Comparison of ENCODE assay signal across 9 mouse cellular contexts in genomic region chr5:115415111-115416085, GRCm38 (mm10). TPM values are rescaled to one million over a fixed set of nuclear protein-coding genes. Genes with fewer than 3 reads are reported as not detected.
A peak's percentile ranks its signal among the peaks of the same experiment; 100 is the strongest.
DNase-seq lines count a peak whose midpoint lies in the region; ATAC-seq lines count a peak whose summit lies in the region.
"Had no signal": no experiment of that assay in that cellular context is flagged by ENCODE, and none has a peak within 500 bp of the region (broad histone marks: within the 10 kb centered on the region; RNA-seq: fewer than 3 reads in every experiment).

No protein-coding gene starts in this region.

- no peaks in the 10 kb centered on the region for H3K36me3 ChIP-seq in heart, embryonic 16.5 days (ENCODE audit: control insufficient read depth, insufficient read depth)
- no peaks in the 10 kb centered on the region for H3K36me3 ChIP-seq in hindbrain, embryonic 12.5 days

- intact Hi-C loops in heart, postnatal 25 days (cut with DNase I) = no loop called here
- intact Hi-C loops in left cerebral cortex, postnatal 4 days (cut with DNase I) = no loop called here
- intact Hi-C loops in gastrocnemius, postnatal 14 days (cut with DNase I; ENCODE audit: low total_unique reads) = no loop called here

- H3K9me3 ChIP-seq in heart, embryonic 16.5 days (replicated peaks; ENCODE audit: control insufficient read depth, low read length) = no peaks in the 10 kb centered on the region; the same call in none of the 2 replicates
- H3K9me3 ChIP-seq in hindbrain, embryonic 12.5 days (replicated peaks) = 0 out of 2 replicates have a peak, but pooled peaks cover 3% of the 10 kb centered on the region

- H3K4me1 ChIP-seq in heart, embryonic 16.5 days (ENCODE audit: control insufficient read depth, insufficient read depth, low read length) = no peaks in the 10 kb centered on the region
- H3K4me1 ChIP-seq in hindbrain, embryonic 12.5 days = peaks cover 5% of the 10 kb centered on the region

- H3K9ac ChIP-seq in heart, embryonic 16.5 days (ENCODE audit: low read length) = peak overlapping the region; percentile 6; the same call in 1 of the 2 replicates
- 0 out of 2 replicates have a peak overlapping the region, but pooled peaks have one; percentile 6 for H3K9ac ChIP-seq in hindbrain, embryonic 12.5 days

- peak overlapping the region; percentile 39 for H3K4me2 ChIP-seq in heart, embryonic 16.5 days (ENCODE audit: low read depth, low read length)
- peak overlapping the region; percentile 40 for H3K4me2 ChIP-seq in hindbrain, embryonic 12.5 days (replicated peaks)

- H3K4me3 ChIP-seq in heart, embryonic 16.5 days (ENCODE audit: low read length) = 0 out of 2 replicates have a peak overlapping the region, but pooled peaks have one; percentile 1
- peak overlapping the region; percentile 17 for H3K4me3 ChIP-seq in hindbrain, embryonic 12.5 days

- ATAC-seq in heart, embryonic 16.5 days (replicated peaks; ENCODE audit: extremely low read depth, insufficient read depth, low FRiP score) = no peak
- no peak; the same call in 1 of the 2 replicates for ATAC-seq in hindbrain, embryonic 12.5 days (ENCODE audit: low FRiP score)

- H3K27me3 ChIP-seq in heart, embryonic 16.5 days (ENCODE audit: control insufficient read depth, insufficient read depth, low read length) = peaks cover 2% of the 10 kb centered on the region; the same call in 1 of the 2 replicates
- H3K27me3 ChIP-seq in hindbrain, embryonic 12.5 days = no peaks in the 10 kb centered on the region

- WGBS in heart, embryonic 16.5 days = 53% methylated on average over 24 of the region's 24 CpGs
- WGBS in hindbrain, embryonic 12.5 days = 56% methylated on average over 24 of the region's 24 CpGs

- no peak for DNase-seq in heart, postnatal 25 days (ENCODE audit: low spot score)
- DNase-seq in Muller cell, postnatal 12 days (ENCODE audit: inconsistent ontology term) = peak; percentile 78
- DNase-seq in retina, embryonic 14.5 days (ENCODE audit: low spot score) = peak; percentile 23
- no peak for DNase-seq in left cerebral cortex, postnatal 4 days
- DNase-seq in gastrocnemius, postnatal 14 days = no peak
- no peak for DNase-seq in embryo, embryonic 10 days (ENCODE audit: low spot score)
- DNase-seq: heart, postnatal 4 days had no signal

- H3K27ac ChIP-seq in heart, embryonic 16.5 days (ENCODE audit: low read length) = no peak overlapping the region
- peak overlapping the region; percentile 9; the same call in 1 of the 2 replicates for H3K27ac ChIP-seq in hindbrain, embryonic 12.5 days

RNA-seq across cellular contexts. Expression of gene Msi1, which starts 14.0 kb away (rescaled TPM):
- polyA plus RNA-seq in heart, embryonic 16.5 days (2015; fragmentation: Nextera tagmentation; extraction: Ambion mirVana) = 1.1 and 1.8 TPM in 2 replicates
- total RNA-seq in heart, postnatal 25 days (2021) = 1 to 10 TPM in 1 of 2 experiments, under 1 TPM in 1; 0.98 to 1.3 TPM
- polyA plus RNA-seq in hindbrain, embryonic 12.5 days (2016; fragmentation: Nextera tagmentation; extraction: Ambion mirVana) = 128 and 131 TPM in 2 replicates
- total RNA-seq in left cerebral cortex, postnatal 4 days (2021) = 100 to 1,000 TPM; 110 to 114 TPM
- total RNA-seq in gastrocnemius, postnatal 14 days (2021) = 1 to 10 TPM; 1.0 to 1.9 TPM

RNA-seq across cellular contexts. Expression of gene Pla2g1b, which starts 50.7 kb away (rescaled TPM):
- 0.46 and 0.92 TPM in 2 replicates for polyA plus RNA-seq in heart, embryonic 16.5 days (2015; fragmentation: Nextera tagmentation; extraction: Ambion mirVana)
- total RNA-seq in heart, postnatal 25 days (2021) = not detected
- not detected in 2 replicates for polyA plus RNA-seq in hindbrain, embryonic 12.5 days (2016; fragmentation: Nextera tagmentation; extraction: Ambion mirVana)
- total RNA-seq in left cerebral cortex, postnatal 4 days (2021) = not detected
- not detected for total RNA-seq in gastrocnemius, postnatal 14 days (2021)
- total RNA-seq: heart, postnatal 4 days had no signal

Comparison
In these comparisons a context has a peak if more than half of its experiments do, and no peak if none do; other contexts are left out.
1. DNase-seq: peak in Muller cell, postnatal 12 days (single experiment) and retina, embryonic 14.5 days (single experiment); none in heart, postnatal 25 days (single experiment), left cerebral cortex, postnatal 4 days (single experiment), gastrocnemius, postnatal 14 days (single experiment) and embryo, embryonic 10 days (single experiment).
2. RNA of gene Msi1, which starts 14.0 kb away (total RNA-seq): 110 to 114 TPM in left cerebral cortex, postnatal 4 days; 1.0 to 1.9 TPM in gastrocnemius, postnatal 14 days and 0.98 to 1.3 TPM in heart, postnatal 25 days; every median in the first group is over 10 times any median in the second.